Mouse (Mus musculus) adrenal gland, adult 8-10 months (tissue): ENCODE measurements at regions not wholly inside any gene's neighbourhood (a gene's known extent, or its start where the extent isn't known, plus 50 kb on each side); places are given as distances from the start of the nearest gene placed in this dataset.

Experiments
- DNase-seq: peaks from one replicate; pipeline ENCODE4 v3.0.0; 2022

DNA sequence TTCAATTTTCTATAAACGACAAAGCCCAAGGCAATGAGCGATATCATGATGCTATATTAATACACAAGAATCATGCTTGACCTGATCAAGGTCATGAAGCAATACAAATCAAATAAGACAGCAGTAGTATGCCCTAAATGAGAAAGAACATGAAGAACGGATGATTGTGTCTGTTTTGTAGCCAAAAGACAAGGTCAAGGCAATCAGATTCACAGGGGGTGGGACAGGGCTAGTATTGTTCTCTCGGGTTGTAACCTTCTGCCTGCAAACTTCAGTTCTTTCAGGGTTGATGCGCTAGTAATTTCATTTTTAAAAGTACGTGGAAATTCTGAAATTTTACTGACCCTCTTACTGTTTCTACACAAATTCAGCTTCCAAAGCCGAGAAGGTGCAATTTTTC lies 206.7 kb downstream of the Arl4a start:
- no peak for DNase-seq

DNA sequence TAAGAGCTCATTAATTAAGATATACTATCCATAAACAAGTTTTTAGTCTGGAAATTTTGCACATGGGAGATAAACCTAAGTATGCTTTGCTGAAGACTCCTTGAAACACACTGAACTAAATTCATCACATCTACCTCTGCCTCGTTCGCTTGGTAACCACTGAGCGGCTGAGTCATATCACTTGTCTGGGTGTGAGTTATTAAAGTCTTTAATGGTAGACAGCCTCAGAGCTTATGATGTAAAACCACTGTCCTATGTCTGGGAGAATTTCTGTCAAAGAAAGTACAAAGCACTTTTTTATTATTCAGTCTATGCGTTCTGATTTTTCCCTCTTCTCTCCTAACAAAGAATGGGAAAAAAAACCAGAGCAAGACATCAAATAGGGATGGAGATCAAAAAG lies 207.3 kb downstream of the Arl4a start:
- no peak for DNase-seq

DNA sequence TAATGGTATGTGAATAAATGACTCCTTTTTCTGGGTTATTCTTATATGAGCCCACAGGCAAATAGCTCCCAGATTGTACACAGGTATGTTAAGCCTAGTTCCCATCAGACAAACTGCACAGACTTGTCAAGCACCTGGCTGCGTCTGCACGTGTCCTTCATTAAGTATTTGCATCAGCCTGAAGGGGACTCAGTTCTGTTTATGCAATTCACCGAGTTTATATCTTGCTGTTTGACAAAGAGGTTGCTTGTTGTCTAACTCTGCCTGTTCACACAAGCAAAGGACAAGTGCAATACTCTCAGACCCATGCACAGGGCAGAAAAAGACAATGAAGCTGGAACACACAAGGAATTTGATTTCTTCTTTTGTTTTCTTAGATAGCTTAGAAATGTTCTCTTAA lies 215.2 kb downstream of the Arl4a start:
- DNase-seq = no peak

DNA sequence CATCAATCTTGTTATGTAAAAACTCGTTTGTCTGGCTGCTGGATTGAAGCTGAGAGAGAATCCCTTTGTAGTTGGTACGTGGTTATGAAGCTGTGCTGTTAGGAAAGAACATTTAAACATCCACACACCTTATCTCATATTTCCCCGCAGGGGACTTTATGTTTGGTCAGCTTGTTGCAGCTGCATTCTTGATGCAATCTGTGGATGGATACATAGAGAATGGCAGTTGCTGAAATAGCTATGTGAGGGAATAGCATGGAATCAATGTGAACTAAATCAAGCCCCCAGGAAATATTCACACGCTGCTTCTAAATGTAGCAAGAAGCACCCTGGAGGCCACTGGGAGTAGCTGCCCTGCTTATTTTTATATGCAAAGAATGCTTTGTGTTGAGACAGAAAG lies 236.3 kb downstream of the Arl4a start:
- no peak for DNase-seq

DNA sequence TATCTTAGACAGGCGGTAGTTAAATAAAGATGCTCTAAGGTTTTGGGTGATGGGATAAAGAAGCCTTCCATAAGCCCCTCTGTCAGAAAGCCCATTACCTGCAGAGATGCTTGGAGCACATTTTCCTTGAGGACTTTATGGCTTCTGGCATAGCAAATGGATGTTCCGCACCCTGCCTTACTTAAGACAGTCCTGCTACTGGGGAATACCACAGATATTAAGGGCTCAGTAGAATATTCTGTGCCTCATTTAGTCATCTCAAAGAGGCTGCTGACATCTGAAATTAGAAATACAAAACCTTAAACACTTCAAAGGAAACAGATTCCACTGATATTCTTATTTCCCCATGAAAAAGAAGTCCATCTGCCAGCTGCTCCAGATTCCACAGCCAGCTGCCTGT lies 240.0 kb downstream of the Arl4a start:
- DNase-seq = no peak

DNA sequence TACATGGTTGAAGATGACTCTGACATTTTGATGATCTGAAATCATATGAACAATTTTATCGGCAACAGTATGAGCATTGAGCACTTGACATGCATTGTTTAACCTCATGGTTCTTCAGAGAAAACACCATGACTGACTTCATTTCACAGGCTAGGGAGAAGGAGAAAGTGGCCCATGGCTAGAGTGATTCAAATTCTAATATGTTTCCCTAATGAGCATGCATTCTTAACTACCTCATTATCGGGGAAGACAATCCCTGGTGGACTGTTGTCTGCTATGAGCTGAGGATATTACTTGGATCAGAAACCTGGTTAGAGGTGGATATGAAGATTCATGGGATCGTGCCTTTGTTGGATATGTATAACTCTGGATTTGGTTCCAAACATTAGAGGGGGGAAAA lies 240.9 kb downstream of the Arl4a start:
- no peak for DNase-seq

DNA sequence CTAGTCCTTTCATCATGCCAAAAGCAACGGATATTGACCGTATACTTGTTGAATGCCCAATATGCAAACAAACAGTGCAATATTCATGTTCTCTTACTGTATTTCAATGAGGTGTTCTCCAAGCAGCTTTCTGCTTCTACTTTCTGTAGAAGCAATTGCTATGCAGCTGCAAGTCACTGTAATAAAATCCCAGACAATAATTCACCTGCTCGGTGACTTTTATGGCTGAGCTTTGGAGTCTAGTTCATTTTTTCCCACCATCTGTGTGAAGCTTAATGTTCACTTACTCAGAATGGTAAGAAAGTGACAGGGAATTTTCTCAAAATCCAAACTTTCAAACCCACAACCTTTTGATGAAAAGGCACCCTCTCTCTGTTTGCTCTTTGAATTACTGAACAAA lies 252.8 kb downstream of the Arl4a start:
- no peak for DNase-seq

DNA sequence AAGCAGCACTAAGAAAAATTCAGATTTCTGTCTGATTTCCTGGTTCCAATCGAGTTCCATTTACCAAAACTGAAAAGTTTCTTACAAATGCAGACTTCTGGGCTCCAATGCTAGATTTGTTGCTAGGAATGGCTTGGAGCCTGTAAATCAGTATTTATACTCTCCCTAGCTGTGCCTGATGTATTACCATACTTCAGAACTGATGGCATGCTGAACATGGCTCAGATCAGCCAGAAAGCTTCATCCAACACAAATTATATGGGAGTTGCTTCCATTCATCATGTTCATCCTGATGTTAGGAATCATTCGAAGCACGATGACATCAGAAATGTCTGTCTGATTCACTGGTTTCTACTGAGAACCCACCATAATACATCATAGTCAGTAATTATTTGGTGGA lies 253.3 kb downstream of the Arl4a start:
- DNase-seq = no peak

DNA sequence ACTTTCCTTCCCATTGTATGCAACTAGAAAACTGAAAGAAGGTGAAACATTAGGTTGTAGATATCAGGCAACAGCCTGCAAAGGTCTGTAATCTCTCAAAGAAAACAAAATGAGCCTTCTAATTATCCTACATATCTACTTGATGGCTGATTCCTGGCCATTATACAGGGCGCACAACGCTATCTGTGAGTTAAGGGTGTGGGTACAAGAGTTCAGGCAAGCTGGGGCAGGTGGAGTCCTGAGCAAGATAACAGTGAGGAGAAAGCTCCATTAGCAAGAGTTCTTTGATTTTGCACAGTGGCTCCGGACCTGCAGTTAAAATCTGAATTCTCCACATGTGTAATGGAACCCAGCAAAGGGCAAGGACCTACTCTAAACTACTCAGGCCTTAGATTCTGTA lies 261.7 kb downstream of the Arl4a start:
- DNase-seq = no peak

DNA sequence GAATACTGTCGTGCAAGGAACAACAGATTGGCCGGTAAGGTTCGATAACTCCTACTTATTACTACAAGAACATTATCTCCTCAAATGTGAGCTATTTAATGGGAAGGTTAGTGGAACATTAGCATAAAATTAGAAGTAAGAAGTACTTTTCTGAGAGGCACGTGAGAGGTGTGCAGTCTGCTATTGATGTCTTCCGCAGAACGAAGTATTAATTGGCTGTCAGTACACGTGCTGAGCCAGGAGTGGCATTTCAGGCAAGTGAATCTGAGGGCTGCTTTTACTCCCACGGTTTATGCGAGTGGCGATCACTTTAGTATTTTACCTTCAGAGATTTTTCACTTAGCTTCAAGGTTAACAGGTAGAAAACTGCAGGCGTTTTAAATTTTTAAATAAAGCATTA lies 270.8 kb downstream of the Arl4a start:
- DNase-seq = no peak

DNA sequence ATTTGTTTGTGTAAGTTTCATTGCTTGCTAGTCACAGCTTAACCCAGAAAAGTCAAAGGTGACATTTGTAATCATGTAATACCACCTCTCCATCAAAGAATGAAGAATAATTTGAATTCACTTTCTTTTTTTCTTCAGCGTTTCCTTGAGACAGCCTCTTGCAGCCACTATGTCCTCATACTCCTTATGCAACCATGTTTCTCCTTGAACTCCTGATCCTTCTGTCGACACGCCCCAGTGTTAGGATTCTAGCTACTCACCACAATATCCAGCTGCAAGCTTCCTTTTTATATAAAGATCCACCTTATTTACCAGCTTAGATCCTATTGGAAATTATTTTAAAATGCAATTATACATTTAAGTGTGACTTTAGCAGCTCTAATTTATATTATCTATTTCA lies 274.3 kb downstream of the Arl4a start:
- DNase-seq = peak; percentile 11

DNA sequence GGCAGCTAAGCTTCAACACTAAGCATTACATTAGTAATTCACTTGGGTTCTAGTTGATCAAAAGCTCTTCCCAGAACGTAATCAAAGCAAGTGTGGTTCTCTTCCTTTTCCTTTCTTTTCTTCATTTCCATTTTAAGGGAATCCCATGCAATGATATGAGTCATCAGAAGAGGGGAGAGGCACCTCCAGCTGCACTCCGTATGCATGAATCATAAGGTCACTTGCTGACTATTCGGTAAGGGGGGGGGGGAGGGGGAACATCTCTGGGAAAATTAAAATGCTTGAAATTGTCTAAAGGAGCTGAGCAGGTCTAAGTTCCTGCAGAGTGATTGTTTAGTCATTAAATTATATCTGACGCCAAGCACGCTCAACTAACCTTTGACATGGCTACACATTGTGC lies 275.9 kb downstream of the Arl4a start:
- DNase-seq = no peak

DNA sequence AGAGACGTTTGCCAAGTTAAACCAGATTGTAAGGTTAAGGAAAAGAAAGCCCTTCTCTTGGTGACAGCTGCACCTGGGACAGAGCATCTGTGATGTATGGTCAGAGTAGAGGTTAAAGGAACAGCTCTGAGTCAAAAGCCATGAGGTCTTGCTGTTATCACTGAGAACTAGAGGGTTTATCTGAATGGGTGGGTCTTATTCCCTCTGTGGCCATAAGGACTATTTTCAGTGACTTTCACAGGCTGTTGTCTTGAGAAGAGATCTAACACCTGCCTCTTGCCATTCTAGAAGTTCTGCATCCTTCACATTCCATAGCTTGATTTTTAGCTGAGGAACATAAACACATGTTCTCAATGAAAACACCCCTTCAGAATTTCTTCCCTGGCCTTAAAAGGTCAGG lies 276.5 kb downstream of the Arl4a start:
- DNase-seq = peak; percentile 8

DNA sequence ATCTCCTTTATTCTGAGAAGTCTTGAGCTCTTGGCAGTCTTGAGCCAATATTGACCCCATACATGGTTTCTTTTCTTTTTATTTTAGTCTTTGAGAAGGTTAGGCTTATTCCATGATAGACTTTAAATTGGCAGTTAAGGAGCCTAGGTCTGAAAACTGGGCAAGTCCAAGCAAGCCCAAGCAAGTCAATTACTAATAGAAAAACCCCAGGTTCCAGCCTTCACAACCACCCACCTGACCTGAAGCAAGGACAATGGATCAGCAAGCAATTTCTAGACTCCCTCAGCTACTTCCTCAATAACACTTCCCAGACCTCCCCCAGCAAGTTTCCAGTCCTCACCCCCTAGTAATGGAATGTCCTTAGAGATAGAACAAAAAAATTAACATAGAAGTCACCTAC lies 279.9 kb downstream of the Arl4a start:
- DNase-seq = no peak

DNA sequence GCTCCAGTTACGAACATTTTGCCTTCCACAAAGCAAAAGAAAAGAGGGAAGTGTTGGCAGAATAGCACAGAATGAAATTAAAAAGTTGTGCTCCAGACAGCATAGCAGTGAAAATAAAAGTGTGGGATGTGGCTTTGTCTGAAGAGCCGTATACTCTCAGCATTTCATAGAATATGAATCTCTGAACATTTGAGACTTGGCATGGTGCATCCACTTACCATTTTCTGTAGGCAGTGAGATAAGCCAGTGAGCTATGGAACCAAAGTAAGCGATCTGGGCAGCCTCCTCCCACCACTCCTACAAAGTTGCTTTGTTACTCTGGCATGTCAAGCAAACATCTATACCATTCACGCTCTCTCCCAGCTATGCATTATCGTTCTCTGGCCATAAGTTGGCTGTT lies 286.0 kb downstream of the Arl4a start:
- no peak for DNase-seq

DNA sequence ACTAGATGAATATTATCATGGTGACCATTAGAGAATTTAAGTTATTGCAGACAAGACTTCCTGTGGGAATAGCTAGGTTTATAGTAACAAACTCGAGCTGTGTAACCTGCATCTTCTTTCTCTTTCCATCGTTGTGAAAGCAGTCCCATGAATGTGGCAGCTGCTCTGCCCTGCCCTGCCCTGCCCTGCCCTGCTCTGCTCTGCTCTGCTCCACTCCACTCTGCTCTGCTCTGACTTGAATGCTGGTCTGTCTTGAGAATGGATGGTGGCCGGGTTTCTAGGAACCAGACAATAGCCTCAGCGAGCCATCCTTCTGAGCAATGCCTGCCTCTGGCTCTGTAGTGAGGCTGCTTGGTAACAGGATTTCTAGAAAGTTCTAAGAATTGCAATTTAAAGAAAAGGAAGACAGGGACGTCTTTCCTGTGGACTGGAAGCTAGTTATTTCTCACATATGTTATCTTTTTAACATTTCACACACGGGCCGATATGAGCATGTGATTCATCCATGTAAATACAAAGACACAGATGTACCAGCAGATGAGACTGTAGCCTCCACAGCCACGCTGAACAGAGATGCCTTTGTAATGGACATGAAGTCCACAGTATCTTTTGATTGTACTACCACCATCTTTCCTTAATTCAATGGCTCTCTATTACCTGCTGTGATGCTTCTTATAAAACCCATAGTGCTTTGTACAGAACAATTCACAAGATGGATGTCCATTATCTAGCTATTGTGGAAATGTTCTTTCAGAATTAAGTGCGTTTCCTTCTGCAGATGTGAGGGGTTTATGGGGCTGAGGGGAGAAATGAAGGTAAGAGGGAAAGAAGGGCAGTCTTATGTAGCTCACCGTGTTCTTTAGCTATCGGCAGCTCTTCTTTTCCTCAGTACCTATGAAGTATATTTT lies 295.4 kb downstream of the Arl4a start:
- DNase-seq = no peak

DNA sequence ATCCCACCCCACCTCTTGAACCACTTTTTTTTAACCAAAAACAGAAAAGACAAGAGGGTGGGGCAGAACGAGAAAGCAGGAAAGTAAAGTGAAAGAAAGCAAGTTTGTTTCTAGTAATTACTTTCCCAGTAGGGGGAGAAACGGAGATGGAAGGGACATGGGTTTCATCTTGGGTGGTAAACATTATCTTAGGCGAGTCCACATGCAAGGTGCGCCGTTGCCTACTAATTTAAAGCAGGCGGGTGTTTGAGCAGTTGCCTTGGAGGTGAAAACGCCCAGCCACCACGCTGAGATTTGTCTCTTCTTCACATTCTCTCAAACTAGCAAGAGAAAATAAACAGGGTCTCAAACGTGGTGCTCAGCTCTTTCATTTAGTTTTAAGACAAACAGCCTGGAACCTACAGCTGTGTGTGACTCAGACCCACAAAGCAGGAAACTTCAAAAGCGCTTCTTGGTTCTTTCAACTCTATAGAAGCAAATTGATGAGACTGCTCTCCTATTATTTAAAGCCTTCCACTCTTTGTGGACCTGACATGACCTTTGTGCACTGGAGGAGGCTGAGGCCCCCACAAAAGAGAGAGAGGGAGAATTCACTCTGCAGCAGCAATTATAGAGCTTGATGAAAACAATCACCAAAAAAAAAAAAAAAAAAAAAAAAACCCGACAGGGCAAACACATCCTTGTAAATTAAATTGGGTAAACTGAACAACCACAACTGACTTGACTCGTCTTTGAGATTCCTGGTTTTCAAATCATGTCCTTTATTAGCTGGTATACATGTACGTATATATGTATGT lies 296.6 kb downstream of the Arl4a start:
- DNase-seq = no peak

DNA sequence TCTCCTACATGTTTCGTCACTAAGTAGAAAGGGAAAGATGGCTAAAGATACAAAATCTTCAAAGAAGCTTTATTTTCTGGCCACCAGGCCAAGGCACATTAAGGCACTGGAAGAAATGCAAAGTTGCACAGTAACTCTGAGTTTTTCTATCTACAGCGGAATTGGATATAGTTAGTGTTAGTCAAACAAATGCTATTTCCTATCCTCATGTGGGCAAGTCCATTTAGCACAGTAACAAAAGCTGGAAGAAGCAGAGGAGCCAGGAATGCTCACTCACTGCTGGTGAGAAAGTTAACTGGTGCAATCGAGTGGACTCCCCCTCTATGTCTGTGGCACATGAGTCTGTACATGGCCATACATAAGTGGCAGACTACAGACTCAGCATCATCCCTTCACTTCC lies 300.9 kb downstream of the Arl4a start:
- DNase-seq = no peak

DNA sequence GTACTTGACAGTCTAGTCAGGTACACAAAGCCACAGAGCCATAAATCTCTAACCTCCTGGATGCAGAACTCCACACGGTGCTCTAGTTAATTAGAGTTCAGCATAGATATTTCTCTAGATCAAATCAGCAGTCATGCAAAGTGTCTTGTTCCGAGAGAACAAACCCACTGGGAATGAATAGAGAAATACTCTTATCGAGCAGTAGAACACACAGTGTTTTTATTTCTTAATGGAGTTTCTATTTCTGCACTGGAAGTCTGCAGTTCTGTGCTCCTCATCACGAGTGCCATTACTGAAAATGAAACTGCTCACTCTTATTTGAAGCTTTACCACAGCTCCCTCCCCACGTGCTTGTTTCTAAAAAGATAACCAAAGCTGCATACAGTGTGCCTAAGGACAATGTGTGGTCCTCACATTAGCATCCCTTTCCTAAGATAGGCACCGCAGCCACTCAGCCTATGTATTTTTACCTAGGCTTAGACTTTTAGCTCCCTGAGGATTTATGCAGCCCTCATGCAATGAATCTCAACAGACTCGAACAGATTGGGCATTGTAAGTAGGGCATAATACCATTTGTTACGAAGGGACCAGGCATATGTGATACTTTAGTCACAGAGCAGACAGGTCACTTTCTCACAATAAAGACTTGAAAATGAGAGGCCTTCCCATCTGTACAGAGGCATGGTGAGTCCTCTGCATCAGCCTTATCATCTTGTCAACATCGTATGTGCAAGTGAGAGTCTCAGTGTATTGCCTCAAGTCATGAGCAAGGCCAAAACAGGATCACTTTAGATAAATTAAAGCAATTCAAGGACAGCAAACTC lies 301.5 kb downstream of the Arl4a start:
- DNase-seq = no peak

DNA sequence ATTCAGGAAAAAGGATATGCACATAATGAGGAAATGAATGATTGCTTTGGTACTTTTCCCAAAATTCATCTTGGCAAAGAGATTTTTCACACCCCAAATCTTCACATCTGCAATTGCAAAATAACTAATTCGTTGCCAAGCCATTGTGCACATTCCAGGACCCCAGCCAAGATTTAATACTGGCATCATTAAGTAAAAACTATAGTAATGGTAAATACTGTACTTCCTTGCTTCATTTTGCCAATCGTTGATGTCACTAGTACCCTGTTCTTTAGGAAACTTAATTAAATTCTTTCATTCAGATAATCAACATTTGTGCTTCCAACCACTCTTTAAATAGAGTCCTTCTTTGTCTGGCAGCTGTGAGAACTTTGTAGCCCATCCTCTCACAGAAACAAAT lies 303.6 kb downstream of the Arl4a start:
- DNase-seq = no peak

DNA sequence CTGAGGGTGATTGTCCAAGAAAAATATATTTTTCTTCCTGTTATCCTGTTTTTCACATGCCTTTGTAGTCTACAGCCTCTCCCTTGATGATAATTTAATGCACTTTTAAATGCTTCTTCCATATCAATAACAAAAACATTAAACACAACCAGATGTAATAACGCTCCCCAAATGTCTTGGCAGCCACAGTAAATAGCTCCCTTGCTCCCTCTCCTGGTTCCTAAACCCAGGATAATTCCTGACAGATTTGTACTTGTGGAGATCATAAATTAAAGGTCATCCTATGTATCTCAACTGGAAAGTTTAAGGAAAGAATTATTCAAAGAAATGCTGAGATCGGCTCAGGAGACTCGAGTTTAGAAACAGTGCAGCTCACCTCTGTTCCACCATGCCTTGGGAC lies 306.6 kb downstream of the Arl4a start:
- DNase-seq = no peak

DNA sequence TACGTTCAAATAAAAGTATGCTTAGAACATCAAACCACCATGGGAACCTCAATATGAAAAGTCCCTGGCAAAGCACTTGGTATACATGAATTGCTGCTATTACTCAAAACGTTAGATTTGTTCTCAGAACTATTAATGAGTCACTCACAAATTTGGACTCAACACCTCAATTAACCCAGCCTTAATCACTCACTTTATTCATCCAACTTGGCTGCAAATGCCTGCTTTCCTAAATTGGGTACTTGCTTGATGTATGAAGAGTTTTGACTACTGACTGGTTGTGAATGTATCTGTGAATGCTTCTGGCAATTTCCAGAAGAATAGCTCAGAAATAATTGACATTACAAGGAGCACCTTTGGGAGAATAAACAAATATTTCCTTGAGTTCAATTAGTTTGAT lies 308.6 kb downstream of the Arl4a start:
- DNase-seq = no peak

DNA sequence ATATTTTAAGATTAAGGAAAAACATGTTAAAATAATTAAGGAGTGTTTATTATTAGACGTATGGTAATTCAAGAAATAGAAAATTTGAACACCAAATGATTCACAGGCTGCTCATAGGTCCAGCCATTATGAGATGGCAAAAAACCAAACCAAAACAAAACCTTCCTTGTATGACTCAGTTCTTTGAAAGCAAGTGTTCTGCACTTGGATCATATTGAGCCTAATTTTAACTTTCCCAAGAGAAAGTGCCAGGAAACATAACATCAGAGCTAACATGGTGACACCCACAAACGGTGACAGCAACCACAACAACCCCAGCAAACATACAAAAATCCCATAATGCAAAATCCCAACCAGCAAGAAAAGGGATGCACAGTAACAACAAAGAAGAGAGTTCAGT lies 313.7 kb downstream of the Arl4a start:
- DNase-seq = no peak
